Mouse (Mus musculus) liver, postnatal 0 days (tissue): ENCODE results near the gene Spg20. TPM values are rescaled to one million over a fixed set of nuclear protein-coding genes. Genes with fewer than 3 reads are reported as not detected.

Experiments
- ATAC-seq: fragments of 200-750 bp; cut with Nextera tagmentation; 2 replicates; pipeline ENCODE4 v1.8.0; 2017; ENCODE audit warnings: mild to moderate bottlenecking, moderate library complexity
- DNase-seq: peaks from one replicate; pipeline ENCODE4 v3.0.0-alpha.2; 2016
- H3K27ac ChIP-seq: fragments of 300-500 bp; sonication (generic); 2 replicates; pipeline ENCODE4 v1.5.1; 2014; ENCODE audit warnings: antibody characterized with exemption, moderate library complexity, mild to moderate bottlenecking, low read depth
- H3K27me3 ChIP-seq: fragments of 300-500 bp; sonication (generic); 2 replicates; pipeline ENCODE4 v1.6.1; 2014; ENCODE audit warnings: low read length, control low read depth, mixed read lengths; ENCODE audit not compliant: insufficient read depth
- H3K36me3 ChIP-seq: fragments of 300-500 bp; sonication (generic); replicated peaks from 2 replicates; pipeline ENCODE4 v1.6.1; 2014; ENCODE audit warnings: mild to moderate bottlenecking, control low read depth, low read length, moderate library complexity, mixed read lengths; ENCODE audit not compliant: insufficient read depth
- H3K4me1 ChIP-seq: fragments of 300-500 bp; sonication (generic); 2 replicates; pipeline ENCODE4 v1.6.1; 2014; ENCODE audit warnings: antibody characterized with exemption, mild to moderate bottlenecking, control low read depth; ENCODE audit not compliant: insufficient read depth
- H3K4me2 ChIP-seq: fragments of 300-500 bp; sonication (generic); 2 replicates; pipeline ENCODE4 v1.6.1; 2014; ENCODE audit warnings: low read depth, mild to moderate bottlenecking, low read length, moderate library complexity, mixed read lengths
- H3K4me3 ChIP-seq: fragments of 300-500 bp; sonication (generic); 2 replicates; pipeline ENCODE4 v1.5.1; 2014; ENCODE audit warnings: low read depth, low read length
- H3K9ac ChIP-seq: fragments of 300-500 bp; sonication (generic); replicated peaks from 2 replicates; pipeline ENCODE4 v1.6.1; 2014; ENCODE audit warnings: mild to moderate bottlenecking, moderate library complexity
- H3K9me3 ChIP-seq: fragments of 300-500 bp; sonication (generic); 2 replicates; pipeline ENCODE4 v1.6.1; 2016; ENCODE audit warnings: mild to moderate bottlenecking, control low read depth, low read length, mixed read lengths
- CTCF ChIP-seq: sonication (generic); IDR thresholded peaks from 2 replicates; pipeline ENCODE4 v1.5.1; 2016; ENCODE audit warnings: antibody characterized with exemption, low read depth
- EP300 ChIP-seq: IDR thresholded peaks from 2 replicates; pipeline ENCODE4 v1.6.1; 2016; ENCODE audit warnings: antibody characterized with exemption, low read depth, mild to moderate bottlenecking
- WGBS: fragments of 180-500 bp; shearing (Covaris S2); extraction: QIAGEN DNeasy Blood & Tissue Kit; methylation state at CpG from one replicate; pipeline ENCODE4 v1.1.7; 2014; ENCODE audit not compliant: insufficient replicate concordance; 5-methylcytosine and 5-hydroxymethylcytosine counted together
- microRNA-seq: library from miRNA; unstranded; fragments of <30 nt; microRNA quantifications from one replicate; pipeline ENCODE4, GENCODE M21; 2016
- polyA plus RNA-seq: library from polyadenylated mRNA; unstranded; fragments of >200 nt; fragmentation: Nextera tagmentation; extraction: Ambion mirVana; gene quantifications from 2 replicates; pipeline ENCODE4 v1.2.1, GENCODE M21; 2015

Gene Spg20
- polyA plus RNA-seq, 1 experiment from 2014 or later: 10.6 TPM

DNA sequence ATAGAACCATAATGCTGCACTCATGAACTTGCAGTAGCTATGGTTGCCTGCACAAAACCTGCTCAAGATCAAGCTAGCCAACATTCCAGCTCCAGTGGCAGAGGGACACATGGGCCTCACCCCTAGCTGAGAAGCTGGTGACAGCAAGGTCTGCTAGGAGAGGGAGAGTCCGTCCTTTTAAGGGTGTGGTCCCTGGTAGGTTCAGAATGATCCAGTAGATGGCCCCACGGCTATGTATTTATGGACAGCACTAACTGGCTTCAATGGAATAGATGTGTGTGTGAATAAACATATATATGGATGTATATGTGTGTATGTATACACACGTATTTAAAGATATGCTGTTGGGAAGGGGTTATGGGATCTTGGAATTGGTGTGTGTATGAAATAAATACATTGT, 60.6 kb downstream of the Spg20 start:
- WGBS: 63% methylated on average over 3 of the region's 3 CpGs
- ATAC-seq (no peak), DNase-seq (no peak)
- no peak overlapping the region for H3K27ac ChIP-seq
- no peaks in the 10 kb centered on the region for H3K9me3 ChIP-seq
- H3K4me1 ChIP-seq: no peaks in the 10 kb centered on the region
- no peaks in the 10 kb centered on the region for H3K27me3 ChIP-seq
- TF ChIP-seq EP300 (no peak), CTCF (no peak)
- H3K9ac ChIP-seq: no peak overlapping the region
- H3K4me3 ChIP-seq: no peak overlapping the region
- no peak overlapping the region for H3K4me2 ChIP-seq
- H3K36me3 ChIP-seq: no peaks in the 10 kb centered on the region

DNA sequence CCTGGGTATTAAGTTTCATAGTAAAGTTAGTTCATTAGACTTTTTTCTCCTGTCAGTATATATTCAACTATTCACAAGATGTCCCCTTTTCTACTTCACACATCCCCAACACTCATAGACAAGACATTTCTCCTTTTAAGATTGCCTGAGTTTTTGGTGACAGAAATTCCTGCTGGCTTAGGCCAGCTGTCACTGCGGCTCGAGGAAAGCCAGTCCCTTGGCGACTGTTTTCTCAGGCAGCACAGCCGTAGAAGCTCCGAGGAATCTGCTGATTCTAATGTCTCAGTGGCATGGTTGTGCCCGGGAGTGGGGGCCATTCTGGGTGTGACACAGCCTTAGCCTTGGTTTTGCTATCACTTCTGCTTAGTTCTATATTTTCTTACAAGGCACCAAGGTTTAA, 65.4 kb downstream of the Spg20 start:
- Histone ChIP-seq H3K4me2 (no peak overlapping the region), H3K9me3 (no peaks in the 10 kb centered on the region), H3K9ac (no peak overlapping the region), H3K27ac (no peak overlapping the region), H3K4me3 (no peak overlapping the region), H3K27me3 (no peaks in the 10 kb centered on the region), H3K36me3 (no peaks in the 10 kb centered on the region), H3K4me1 (no peaks in the 10 kb centered on the region)
- 67% methylated on average over 6 of the region's 6 CpGs for WGBS
- DNase-seq: no peak
- no peak for ATAC-seq
- TF ChIP-seq EP300 (no peak), CTCF (no peak)

DNA sequence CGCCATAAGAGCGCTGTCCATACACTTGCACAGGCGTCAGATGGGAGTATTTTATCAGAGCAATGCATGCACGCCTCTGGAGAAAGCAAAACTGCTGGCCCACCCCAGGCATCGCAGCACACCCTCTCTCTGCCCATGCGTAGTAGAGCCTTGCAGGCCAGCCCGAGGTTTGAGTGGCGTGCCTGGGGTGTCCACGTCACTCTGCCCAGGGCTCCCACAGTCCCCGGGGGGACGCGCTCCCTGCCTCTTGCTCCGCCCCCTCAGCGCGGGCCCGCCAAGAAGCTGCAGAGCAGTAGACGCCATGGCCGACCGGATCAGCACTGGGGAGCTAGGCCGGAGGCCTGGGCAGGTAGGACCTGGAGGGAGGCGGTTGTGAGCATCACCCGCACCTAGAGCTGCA, 69.9 kb downstream of the Spg20 start, which contains the start of gene Sohlh2:
Gene Sohlh2, plus strand, starts transcription at position 263 of the 400 bp plus-strand sequence.
- DNase-seq: no peak
- ATAC-seq: no peak
- Histone ChIP-seq H3K27ac (no peak within 1 kb of the TSS), H3K4me2 (no peak within 1 kb of the TSS), H3K36me3 (no peaks in the 10 kb centered on the region), H3K9ac (no peak within 1 kb of the TSS), H3K4me3 (no peak within 1 kb of the TSS), H3K4me1 (no peaks in the 10 kb centered on the region), H3K9me3 (no peaks in the 10 kb centered on the region), H3K27me3 (no peaks in the 10 kb centered on the region)
- TF ChIP-seq CTCF (no peak), EP300 (no peak)
- 83% methylated on average over 22 of the region's 22 CpGs for WGBS

Small RNAs within 50 kb of the gene (microRNA-seq; reads per million reads assigned to microRNA genes)
- not detected for gene Gm22029

Other genes with a start within 250 kb of the Spg20 start
- gene Sertm1, start 196.2 kb upstream of the Spg20 start, polyA plus RNA-seq: 0.11 and 0.16 TPM in 2 replicates
- gene Ccna1, start 56.6 kb upstream of the Spg20 start, polyA plus RNA-seq: not detected in 2 replicates
- gene Ccdc169, start 25.2 kb downstream of the Spg20 start, polyA plus RNA-seq: not detected in 2 replicates
- not detected in 2 replicates for gene Sohlh2, start 69.9 kb downstream of the Spg20 start, polyA plus RNA-seq
- gene Dclk1, start 130.3 kb downstream of the Spg20 start, polyA plus RNA-seq: 0.11 and 0.28 TPM in 2 replicates